Mouse (Mus musculus) heart, embryonic 14.5 days (tissue): ENCODE results near the gene Aldh16a1. TPM values are rescaled to one million over a fixed set of nuclear protein-coding genes. Genes with fewer than 3 reads are reported as not detected.

Experiments used
- ATAC-seq: fragments of 200-750 bp; cut with Nextera tagmentation; 2 replicates; pipeline ENCODE4 v1.8.0; 2017; ENCODE audit warnings: low read depth, moderate TSS enrichment; ENCODE audit not compliant: insufficient number of reproducible peaks, insufficient read depth, low FRiP score
- H3K27ac ChIP-seq, 2 experiments: fragments of 200-500 bp in 1 of 2; fragments of 300-500 bp in 1 of 2; sonication (generic) in 1 of 2; replicated peaks in 1 of 2; 2 replicates each; pipeline ENCODE4 v1.5.1; 2012 to 2014; ENCODE audit warnings: low read depth in 2 of 2, low read length in 2 of 2, control low read depth in 1 of 2, mild to moderate bottlenecking in 1 of 2, mixed read lengths in 1 of 2; ENCODE audit not compliant: control insufficient read depth in 1 of 2, insufficient read depth in 1 of 2
- H3K27me3 ChIP-seq: fragments of 300-500 bp; sonication (generic); 2 replicates; pipeline ENCODE4 v1.6.1; 2014; ENCODE audit warnings: mild to moderate bottlenecking, low read length, control low read depth; ENCODE audit not compliant: control insufficient read depth, insufficient read depth
- H3K36me3 ChIP-seq: fragments of 300-500 bp; sonication (generic); 2 replicates; pipeline ENCODE4 v1.6.1; 2014; ENCODE audit warnings: mild to moderate bottlenecking, control low read depth, low read length, mixed read lengths; ENCODE audit not compliant: control insufficient read depth, insufficient read depth
- H3K4me1 ChIP-seq, 2 experiments: fragments of 200-500 bp in 1 of 2; fragments of 300-500 bp in 1 of 2; sonication (generic) in 1 of 2; 2 replicates each; pipeline ENCODE4 v1.6.1; 2012 to 2014; ENCODE audit warnings: low read length in 2 of 2, control low read depth in 1 of 2, mixed read lengths in 1 of 2; ENCODE audit not compliant: control insufficient read depth in 2 of 2, insufficient read depth in 2 of 2
- H3K4me2 ChIP-seq: fragments of 300-500 bp; sonication (generic); 2 replicates; pipeline ENCODE4 v1.6.1; 2014; ENCODE audit warnings: mild to moderate bottlenecking, low read length
- H3K4me3 ChIP-seq, 2 experiments: fragments of 200-500 bp in 1 of 2; fragments of 300-500 bp in 1 of 2; sonication (generic) in 1 of 2; 2 replicates each; pipeline ENCODE4 v1.5.1; 2012 to 2014; ENCODE audit warnings: low read length in 2 of 2, mild to moderate bottlenecking in 2 of 2, control low read depth in 1 of 2, low read depth in 1 of 2, moderate library complexity in 1 of 2; ENCODE audit not compliant: control insufficient read depth in 1 of 2, insufficient read depth in 1 of 2
- H3K9ac ChIP-seq: fragments of 300-500 bp; sonication (generic); 2 replicates; pipeline ENCODE4 v1.6.1; 2014; ENCODE audit warnings: mild to moderate bottlenecking, low read length
- H3K9me3 ChIP-seq: fragments of 300-500 bp; sonication (generic); 2 replicates; pipeline ENCODE4 v1.6.1; 2016; ENCODE audit warnings: low read length, control low read depth; ENCODE audit not compliant: control insufficient read depth
- WGBS: fragments of 180-500 bp; shearing (Covaris S2); extraction: QIAGEN DNeasy Blood & Tissue Kit; methylation state at CpG from one replicate; pipeline ENCODE4 v1.1.7; 2014; 5-methylcytosine and 5-hydroxymethylcytosine counted together
- polyA plus RNA-seq: library from polyadenylated mRNA; unstranded; fragments of >200 nt; fragmentation: Nextera tagmentation; extraction: Ambion mirVana; gene quantifications from 2 replicates; pipeline ENCODE4 v1.2.1, GENCODE M21; 2014

The Aldh16a1 gene
- polyA plus RNA-seq, 1 experiment from 2014 or later, result 31.2 TPM

DNA sequence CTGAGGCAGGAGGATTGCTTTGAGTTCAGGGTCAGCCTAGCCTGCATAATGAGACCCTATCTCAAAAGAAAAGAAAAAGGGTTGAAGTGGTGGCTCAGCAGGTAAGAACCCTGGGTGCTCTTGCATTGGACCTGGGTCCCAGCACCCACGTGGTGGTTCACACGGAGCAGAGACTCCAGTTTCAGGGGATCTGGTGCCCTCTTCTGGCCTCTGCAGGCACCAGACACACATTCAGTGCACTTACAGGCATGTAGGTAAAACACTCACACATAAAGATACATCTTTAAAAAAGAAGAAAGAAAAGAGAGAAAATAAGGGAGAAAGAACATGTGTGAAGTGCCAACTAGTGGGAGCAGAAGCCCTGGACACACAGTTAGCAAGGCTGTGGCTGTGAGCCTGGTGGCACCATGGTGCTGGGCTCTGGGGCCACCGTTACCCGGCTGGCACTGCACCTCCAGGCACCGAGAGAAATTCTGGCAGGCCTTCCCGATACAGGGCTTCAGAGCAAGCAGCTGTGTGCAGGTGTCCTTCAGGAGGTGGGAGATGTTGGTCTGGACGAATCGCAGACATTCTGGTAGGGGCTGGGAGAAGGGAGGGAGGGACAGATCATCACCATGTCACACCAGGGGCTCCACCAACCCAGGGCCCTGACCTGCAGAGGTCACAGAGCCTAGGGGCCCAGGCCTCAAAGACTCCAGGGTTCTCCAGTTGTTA, 20.8 kb downstream of the Aldh16a1 start:
- Histone ChIP-seq H3K9ac (no peak overlapping the region), H3K27me3 (peaks cover 6% of the 10 kb centered on the region; the same call in 1 of the 2 replicates), H3K4me1 (peaks cover 5 to 16% of the 10 kb centered on the region in 2 experiments; a peak in 3 of 4 replicates), H3K27ac (no peak overlapping the region), H3K36me3 (no peaks in the 10 kb centered on the region), H3K4me2 (no peak overlapping the region), H3K9me3 (no peaks in the 10 kb centered on the region), H3K4me3 (no peak overlapping the region)
- ATAC-seq, result no peak
- WGBS, result 74% methylated on average over 8 of the region's 8 CpGs

DNA sequence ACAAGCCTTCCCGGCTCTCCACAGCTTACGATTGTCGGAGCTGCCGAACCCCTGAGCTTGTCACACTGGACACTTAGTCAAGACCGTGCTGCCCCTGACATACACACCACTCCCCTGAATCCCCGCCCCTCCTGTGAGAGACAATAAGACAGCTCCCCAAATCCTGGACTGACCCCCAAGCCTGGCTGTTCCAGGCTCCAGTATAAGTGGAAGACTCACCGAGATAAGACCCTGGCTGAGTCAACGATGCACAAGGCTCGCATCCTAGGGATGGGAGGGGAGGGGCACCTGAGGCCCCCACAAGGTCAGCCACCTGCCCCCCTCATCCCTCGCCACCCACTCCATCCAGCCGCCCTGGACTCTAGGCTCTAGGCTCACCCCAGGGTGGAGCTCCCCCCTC, 22.5 kb downstream of the Aldh16a1 start:
- Histone ChIP-seq H3K27me3 (peaks cover 6% of the 10 kb centered on the region; the same call in 1 of the 2 replicates), H3K4me2 (no peak overlapping the region), H3K9ac (peak overlapping the region; percentile 22), H3K36me3 (peaks cover 7% of the 10 kb centered on the region), H3K4me3 (no peak overlapping the region), H3K27ac (no peak overlapping the region), H3K4me1 (peaks cover 11 to 23% of the 10 kb centered on the region in 2 experiments), H3K9me3 (no peaks in the 10 kb centered on the region)
- ATAC-seq, result no peak
- 65% methylated on average over 10 of the region's 11 CpGs for WGBS

DNA sequence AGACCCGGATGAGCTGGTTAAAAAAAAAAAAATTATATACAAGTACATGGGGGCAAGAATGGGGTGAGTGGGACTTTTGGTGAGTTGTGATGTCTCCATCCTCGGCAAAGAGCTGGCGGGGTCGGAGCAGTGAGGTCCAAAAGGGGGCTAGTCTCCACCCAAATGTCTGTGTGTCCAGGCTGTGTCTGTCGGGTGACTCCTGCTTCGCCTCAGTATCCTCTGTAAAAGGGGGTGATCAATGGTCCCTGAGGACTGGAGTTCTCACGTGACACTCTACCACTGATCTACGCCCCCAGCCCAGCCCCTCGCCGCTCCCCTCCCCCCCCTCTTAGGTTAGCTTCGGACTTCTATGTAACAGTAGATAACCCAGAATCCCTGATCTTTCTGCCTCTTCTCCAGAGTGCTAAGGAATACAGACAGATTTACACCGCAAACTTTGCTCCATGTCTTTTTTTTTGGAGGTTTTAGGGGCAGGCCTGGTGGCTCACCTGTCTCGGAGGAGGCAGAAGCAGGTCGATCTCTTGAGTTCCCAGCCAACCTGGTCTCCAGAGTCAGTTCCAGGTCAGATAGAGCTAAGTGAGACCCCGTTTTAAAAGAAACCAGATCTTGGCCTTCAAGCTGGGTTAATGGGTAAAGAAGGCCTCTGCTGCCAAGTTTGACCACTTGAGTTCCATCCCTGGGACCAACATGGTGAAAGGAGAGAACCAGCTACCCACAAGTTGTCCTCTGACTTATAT, 24.4 kb downstream of the Aldh16a1 start:
- no peaks in the 10 kb centered on the region for H3K27me3 ChIP-seq
- no peak for ATAC-seq
- peaks cover 26% of the 10 kb centered on the region for H3K36me3 ChIP-seq
- H3K27ac ChIP-seq, result peak overlapping the region in 1 of 2 experiments; percentile 92; a peak in 1 of 4 replicates
- peaks cover 18 to 23% of the 10 kb centered on the region in 2 experiments for H3K4me1 ChIP-seq
- WGBS, result 54% methylated on average over 15 of the region's 15 CpGs
- no peaks in the 10 kb centered on the region for H3K9me3 ChIP-seq
- H3K4me2 ChIP-seq, result peak overlapping the region; percentile 70
- H3K9ac ChIP-seq, result peak overlapping the region; percentile 82; the same call in 1 of the 2 replicates
- peak overlapping the region in 1 of 2 experiments; percentile 65; a peak in 1 of 4 replicates for H3K4me3 ChIP-seq

DNA sequence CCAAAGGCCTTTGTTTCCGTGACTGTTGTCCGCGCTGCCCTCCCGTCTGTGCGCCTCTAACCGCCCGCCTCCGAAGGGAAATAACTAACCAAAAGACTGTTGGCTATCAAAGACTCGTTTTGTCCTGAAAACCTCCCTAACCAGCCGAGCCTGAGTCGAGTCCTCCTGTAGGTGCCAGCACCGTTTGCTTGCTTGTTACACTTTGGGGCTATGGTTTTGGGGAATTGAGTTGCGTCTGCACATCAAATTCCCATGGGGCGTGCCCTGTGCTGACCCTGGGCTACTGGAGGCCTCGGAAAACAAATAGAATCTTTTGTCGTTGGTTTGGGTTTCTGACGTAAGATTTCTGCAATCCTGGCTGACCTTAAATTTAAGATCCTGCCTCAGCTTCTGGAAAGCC, 25.1 kb downstream of the Aldh16a1 start:
- peak overlapping the region; percentile 82 for H3K9ac ChIP-seq
- peaks cover 20 to 25% of the 10 kb centered on the region in 2 experiments for H3K4me1 ChIP-seq
- peak overlapping the region; percentile 65 to 87 for H3K4me3 ChIP-seq
- WGBS, result 1% methylated on average over 17 of the region's 17 CpGs
- peak; percentile 0; the same call in 1 of the 2 replicates for ATAC-seq
- H3K4me2 ChIP-seq, result peak overlapping the region; percentile 70
- no peaks in the 10 kb centered on the region for H3K27me3 ChIP-seq
- no peaks in the 10 kb centered on the region for H3K9me3 ChIP-seq
- H3K27ac ChIP-seq, result peak overlapping the region; percentile 92 to 95
- peaks cover 29% of the 10 kb centered on the region for H3K36me3 ChIP-seq

DNA sequence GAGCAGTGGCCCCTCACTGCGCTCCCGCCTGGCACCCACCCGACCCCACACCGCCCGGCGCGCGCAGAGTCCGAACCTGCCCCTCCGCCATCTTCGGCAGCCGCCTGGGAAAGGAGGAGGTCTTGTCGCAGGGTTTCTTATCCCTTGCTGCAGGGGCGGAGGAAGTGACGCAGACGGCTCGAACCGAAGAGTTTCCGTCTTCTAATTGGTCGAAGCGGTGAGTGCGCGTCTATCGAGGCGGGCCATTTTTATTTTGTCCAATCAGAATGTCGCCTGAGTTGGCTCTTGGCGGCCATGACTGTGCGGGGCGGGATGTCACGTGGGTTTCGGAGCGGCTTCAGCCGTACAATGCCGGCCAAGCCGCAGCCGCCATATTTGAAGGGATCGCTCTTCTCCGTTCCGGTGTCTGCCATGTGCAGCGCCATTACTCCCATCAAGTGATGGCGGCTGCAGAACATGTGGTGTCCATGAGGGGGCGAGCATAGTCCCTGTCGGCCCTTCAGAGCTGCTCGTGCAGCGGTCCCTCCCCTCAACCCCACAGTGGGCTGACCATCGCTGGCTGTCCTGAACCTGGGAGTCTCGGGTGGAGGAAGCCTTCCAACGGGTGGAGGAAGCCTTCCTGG, 25.6 kb downstream of the Aldh16a1 start, which contains the start of gene Rpl13a:
Rpl13a (minus strand) TSS at position 138 of the 623 bp plus-strand sequence.
- Histone ChIP-seq H3K4me1 (peaks cover 20 to 25% of the 10 kb centered on the region in 2 experiments), H3K9ac (peak within 1 kb of the TSS; percentile 99), H3K27me3 (no peaks in the 10 kb centered on the region), H3K4me2 (peak within 1 kb of the TSS; percentile 92), H3K4me3 (peak within 1 kb of the TSS; percentile 65 to 93), H3K36me3 (peaks cover 29% of the 10 kb centered on the region), H3K27ac (peak within 1 kb of the TSS; percentile 92 to 95), H3K9me3 (no peaks in the 10 kb centered on the region)
- under 1% methylated on average over 48 of the region's 48 CpGs for WGBS
- ATAC-seq, result peak; percentile 92

DNA sequence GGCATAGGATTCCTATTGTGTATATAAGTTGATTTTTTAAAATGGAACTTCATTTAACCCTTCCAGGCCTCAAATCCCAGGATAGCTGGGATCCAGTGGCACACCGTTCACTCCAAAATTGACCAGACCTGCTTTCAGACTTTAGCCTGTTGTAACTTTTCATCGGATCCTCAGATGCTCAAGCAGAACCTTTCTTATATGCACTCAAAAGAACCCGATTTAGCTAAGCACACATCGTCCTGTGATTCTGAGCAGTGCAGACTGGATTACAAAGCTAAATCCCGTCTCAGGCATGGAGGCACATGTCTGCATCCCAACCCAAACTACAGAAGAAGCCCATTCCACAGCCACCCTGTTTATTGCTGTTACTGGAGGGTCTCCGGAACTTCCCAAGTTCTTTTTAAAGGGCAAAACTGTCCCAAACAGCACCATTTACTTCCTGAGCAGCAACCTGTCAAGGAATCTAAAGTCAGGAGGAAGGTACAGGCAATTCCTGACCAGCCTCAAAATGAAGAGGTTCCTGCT, 26.6 kb downstream of the Aldh16a1 start:
- Histone ChIP-seq H3K4me2 (peak overlapping the region; percentile 92), H3K9ac (peak overlapping the region; percentile 99), H3K4me3 (peak overlapping the region; percentile 65 to 93), H3K9me3 (no peaks in the 10 kb centered on the region), H3K4me1 (peaks cover 24 to 32% of the 10 kb centered on the region in 2 experiments), H3K27ac (peak overlapping the region; percentile 84 to 91), H3K36me3 (peaks cover 35% of the 10 kb centered on the region), H3K27me3 (no peaks in the 10 kb centered on the region)
- 3% methylated on average over 6 of the region's 6 CpGs for WGBS
- ATAC-seq, result no peak
